Mouse (Mus musculus) liver, adult 2 months (tissue): ENCODE data around the gene Mtss1l.

Experiments
- CTCF ChIP-seq: fragments of 200-500 bp; IDR thresholded peaks from 2 replicates; pipeline ENCODE4 v1.5.1; 2011; ENCODE audit warnings: low read depth, low read length, control low read depth
- POLR2A ChIP-seq: fragments of 200-500 bp; IDR thresholded peaks from 2 replicates; pipeline ENCODE4 v1.6.1; 2011; ENCODE audit warnings: low read length, control low read depth; ENCODE audit not compliant: insufficient read depth; ENCODE audit errors: extremely low read depth

DNA sequence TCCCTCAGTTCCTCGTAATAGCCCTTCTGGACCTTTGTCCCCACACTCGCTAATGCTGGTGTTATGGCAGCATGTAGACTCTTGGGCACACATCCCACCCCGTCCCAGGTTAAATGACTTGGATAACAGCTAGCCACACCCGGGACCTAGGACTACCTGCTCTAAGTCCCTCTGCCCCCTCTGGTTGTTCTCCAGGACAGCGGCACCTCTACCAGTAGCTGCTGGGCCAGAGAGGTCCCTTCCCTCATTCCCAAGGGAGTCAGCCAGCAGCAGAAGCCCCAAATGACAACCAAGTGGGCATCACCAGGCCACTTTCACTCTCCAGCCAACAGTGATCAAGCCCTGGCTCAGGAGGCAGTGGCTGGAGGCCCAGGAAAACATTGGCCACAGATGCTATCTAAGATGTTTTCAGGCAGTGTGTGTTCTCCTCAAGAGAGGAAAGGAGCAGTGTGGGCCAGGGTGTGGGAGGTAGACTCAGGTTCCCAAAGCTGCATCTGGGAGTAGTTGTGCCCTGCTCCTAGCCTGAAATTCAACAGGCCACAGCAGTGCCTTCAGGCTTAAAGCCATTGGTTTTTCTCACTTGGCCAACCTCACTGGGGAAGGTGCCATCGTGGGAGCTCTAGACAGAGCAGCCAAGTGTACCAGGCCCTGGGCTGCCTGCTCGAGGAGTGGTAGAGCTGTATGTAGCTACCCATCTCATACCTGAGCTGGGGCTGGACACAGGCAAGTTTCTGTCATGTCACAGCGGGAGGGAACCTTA lies 2.9 kb upstream of the Mtss1l start:
- TF ChIP-seq CTCF (no peak), POLR2A (no peak)
